Mouse (Mus musculus) C2C12 (cell line): Measurements from ENCODE around the gene Kras. TPM values are rescaled to one million over a fixed set of nuclear protein-coding genes. Genes with fewer than 3 reads are reported as not detected.

Experiments
- H3K27me3 ChIP-seq: one replicate; pipeline ENCODE4 v1.6.1; 2011; ENCODE audit not compliant: control insufficient read depth, insufficient read depth, insufficient read length
- H3K36me3 ChIP-seq: one replicate; pipeline ENCODE4 v1.6.1; 2011; ENCODE audit not compliant: control insufficient read depth, insufficient read depth
- H3K4me3 ChIP-seq: one replicate; pipeline ENCODE4 v1.5.1; 2011; ENCODE audit warnings: mild to moderate bottlenecking, control low read depth; ENCODE audit not compliant: poor library complexity, insufficient read depth, severe bottlenecking
- H3K79me2 ChIP-seq: one replicate; pipeline ENCODE4 v1.6.1; 2011; ENCODE audit not compliant: control insufficient read depth, insufficient read depth
- H3K79me3 ChIP-seq: one replicate; pipeline ENCODE4 v1.6.1; 2011; ENCODE audit warnings: low read depth, control low read depth
- H3ac ChIP-seq: one replicate; pipeline ENCODE3; 2011; ENCODE audit warnings: low read depth; ENCODE audit not compliant: control insufficient read depth, insufficient read length
- CEBPB ChIP-seq: IDR thresholded peaks from one replicate; pipeline ENCODE4 v1.6.1; 2011; ENCODE audit warnings: low read depth, mild to moderate bottlenecking, control low read depth, moderate library complexity
- CTCF ChIP-seq: IDR thresholded peaks from one replicate; pipeline ENCODE4 v1.5.1; 2011; ENCODE audit not compliant: control insufficient read depth, insufficient read depth, insufficient read length
- FOSL1 ChIP-seq: IDR thresholded peaks from one replicate; pipeline ENCODE4 v1.8.0; 2011; ENCODE audit warnings: mild to moderate bottlenecking, low read length; ENCODE audit not compliant: poor library complexity, insufficient read depth, severe bottlenecking
- MAX ChIP-seq: IDR thresholded peaks from one replicate; pipeline ENCODE4 v1.6.1; 2011; ENCODE audit warnings: mild to moderate bottlenecking, control low read depth
- MYOD1 ChIP-seq: IDR thresholded peaks from one replicate; pipeline ENCODE4 v1.6.1; 2011; ENCODE audit warnings: low read depth; ENCODE audit not compliant: control insufficient read depth, insufficient read length
- MYOG ChIP-seq: IDR thresholded peaks from one replicate; pipeline ENCODE4 v1.6.1; 2011; ENCODE audit not compliant: control insufficient read depth, insufficient read length; ENCODE audit errors: extremely low read depth
- USF1 ChIP-seq: IDR thresholded peaks from one replicate; pipeline ENCODE4 v1.6.1; 2011; ENCODE audit warnings: low read depth, mild to moderate bottlenecking, control low read depth, moderate library complexity
- polyA plus RNA-seq: library from polyadenylated mRNA; unstranded; fragments of >200 nt; fragmentation: generic; extraction: Trizol; gene quantifications from one replicate; pipeline ENCODE4 v1.2.1, GENCODE M21; 2012; ENCODE audit warnings: missing spikeins

Gene Kras
- polyA plus RNA-seq, 1 experiment = 17.8 TPM

DNA sequence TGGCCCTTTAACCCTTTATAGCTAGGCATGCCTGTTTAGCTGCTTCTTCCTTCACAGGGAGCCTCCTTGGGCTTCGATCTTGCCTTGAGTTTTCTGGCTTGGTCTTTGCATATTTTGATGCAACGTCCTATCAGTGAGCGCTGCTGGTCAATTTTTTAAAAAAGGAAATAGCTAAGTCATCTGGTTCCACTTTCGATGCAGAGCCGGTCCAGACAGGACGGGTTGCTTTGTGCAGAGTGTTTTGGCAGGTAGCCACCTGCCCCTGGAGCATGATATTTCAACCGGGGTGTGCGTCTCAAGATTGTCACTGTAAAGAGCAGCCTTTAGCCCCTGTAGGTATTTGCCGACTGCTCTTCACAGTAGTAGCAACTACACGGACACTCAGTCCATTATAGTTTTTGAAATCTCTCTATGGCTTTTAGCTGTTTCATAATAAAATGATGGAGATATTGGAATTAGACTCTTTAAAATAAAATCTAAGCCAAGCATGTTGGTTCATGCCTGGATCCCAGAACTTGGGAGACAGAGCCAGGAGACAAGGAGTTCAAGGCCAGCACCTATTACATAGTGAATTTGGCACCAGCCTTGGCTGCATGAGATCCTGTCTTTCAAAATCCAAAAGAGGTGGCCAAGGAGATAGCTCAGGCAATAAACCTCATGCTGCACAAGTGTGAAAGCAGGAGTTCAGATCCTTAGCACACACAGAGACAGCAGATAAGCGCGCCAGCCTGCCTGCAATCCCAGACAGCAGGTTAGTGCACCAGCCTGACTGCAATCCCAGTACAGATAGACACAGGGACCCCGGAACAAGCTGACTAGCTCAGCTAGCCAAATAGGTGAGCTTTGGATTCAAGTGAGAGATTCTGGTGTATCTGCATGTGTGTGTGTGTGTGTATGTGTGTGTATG lies 41.6 kb upstream of the Kras start:
- Histone ChIP-seq H3ac (no peak overlapping the region), H3K4me3 (no peak overlapping the region), H3K36me3 (no peaks in the 10 kb centered on the region), H3K79me2 (no peaks in the 10 kb centered on the region), H3K27me3 (no peaks in the 10 kb centered on the region), H3K79me3 (no peaks in the 10 kb centered on the region)
- no peak for TF ChIP-seq CTCF
- TF ChIP-seq CEBPB = no peak
- TF ChIP-seq MAX = no peak
- no peak for TF ChIP-seq MYOG
- no peak for TF ChIP-seq MYOD1
- TF ChIP-seq USF1 = no peak
- no peak for TF ChIP-seq FOSL1

GRCm38 (mm10) chr6:145285656-145286055 lies 35.6 kb upstream of the Kras start:
- TF ChIP-seq MYOG (no peak), CTCF (no peak), FOSL1 (no peak), MYOD1 (no peak), MAX (no peak)
- H3K27me3 ChIP-seq = no peaks in the 10 kb centered on the region
- no peaks in the 10 kb centered on the region for H3K79me3 ChIP-seq
- H3ac ChIP-seq = no peak overlapping the region
- no peak overlapping the region for H3K4me3 ChIP-seq
- H3K36me3 ChIP-seq = no peaks in the 10 kb centered on the region
- no peaks in the 10 kb centered on the region for H3K79me2 ChIP-seq

GRCm38 (mm10) chr6:145284286-145284685 lies 34.2 kb upstream of the Kras start:
- TF ChIP-seq MYOD1 (no peak), USF1 (no peak), CEBPB (no peak), MAX (no peak), FOSL1 (no peak), MYOG (no peak), CTCF (no peak)
- Histone ChIP-seq H3K27me3 (no peaks in the 10 kb centered on the region), H3K36me3 (no peaks in the 10 kb centered on the region), H3K79me3 (no peaks in the 10 kb centered on the region), H3ac (no peak overlapping the region), H3K4me3 (no peak overlapping the region), H3K79me2 (no peaks in the 10 kb centered on the region)

DNA sequence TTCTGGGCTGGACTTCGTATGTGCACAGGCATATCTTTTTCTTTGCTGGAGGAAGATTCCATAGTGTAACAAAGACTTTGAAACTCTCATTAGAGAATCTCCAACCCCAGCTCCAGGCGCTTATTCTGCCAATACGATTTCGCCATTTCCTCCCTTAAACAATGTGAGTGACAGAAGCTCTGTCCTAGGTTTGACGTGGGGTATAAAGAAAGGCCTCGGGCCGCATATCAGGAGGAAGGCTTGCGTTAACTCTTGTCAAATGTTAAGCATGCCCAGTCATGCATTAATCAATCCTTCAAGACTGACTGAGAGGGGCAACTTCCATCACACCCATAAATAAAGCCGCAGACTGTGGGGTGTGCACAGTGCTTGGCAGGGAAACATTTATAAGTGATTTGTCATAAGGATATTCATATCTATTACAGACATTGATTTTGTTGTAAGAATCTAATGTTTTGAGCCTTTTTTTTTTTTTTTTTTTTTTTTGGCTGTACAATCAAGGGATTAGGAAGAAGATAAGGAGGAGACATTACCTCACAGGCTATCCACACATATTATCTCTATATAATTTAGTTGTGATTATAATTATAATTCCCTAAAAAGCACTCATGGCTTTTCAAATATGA lies 27.2 kb upstream of the Kras start:
- no peaks in the 10 kb centered on the region for H3K27me3 ChIP-seq
- H3K79me3 ChIP-seq = no peaks in the 10 kb centered on the region
- no peak overlapping the region for H3K4me3 ChIP-seq
- TF ChIP-seq MAX (no peak), MYOG (no peak), FOSL1 (no peak), CEBPB (no peak), MYOD1 (no peak), CTCF (no peak), USF1 (no peak)
- no peaks in the 10 kb centered on the region for H3K36me3 ChIP-seq
- no peaks in the 10 kb centered on the region for H3K79me2 ChIP-seq
- no peak overlapping the region for H3ac ChIP-seq

DNA sequence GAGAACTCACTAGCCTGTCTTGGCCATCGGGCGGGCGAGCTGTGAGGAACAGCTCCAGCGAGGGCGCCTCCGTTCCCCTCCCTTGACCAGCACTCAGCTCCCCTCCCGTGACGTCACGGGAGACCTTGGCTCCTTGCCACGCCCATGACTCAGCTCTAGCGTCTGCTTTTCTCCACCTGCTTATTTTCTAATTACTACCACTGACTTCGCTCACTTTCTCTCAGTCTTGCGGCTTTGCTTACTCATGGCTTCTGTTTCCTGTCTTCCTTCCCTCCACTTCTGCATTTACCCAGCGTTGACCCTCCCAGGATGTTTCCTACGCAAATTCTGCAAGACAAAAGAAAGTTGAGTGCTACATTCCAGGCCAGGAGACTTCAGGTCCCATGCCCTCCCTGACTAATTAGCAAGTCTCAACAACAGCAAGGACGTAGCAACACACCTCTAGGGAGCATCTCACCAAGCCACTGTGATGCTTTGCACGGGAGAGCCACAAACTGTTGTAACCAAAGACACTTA lies 26.3 kb upstream of the Kras start:
- no peak overlapping the region for H3K4me3 ChIP-seq
- TF ChIP-seq MAX = peak; percentile 77
- no peak for TF ChIP-seq CEBPB
- peak; percentile 17 for TF ChIP-seq FOSL1
- peak; percentile 78 for TF ChIP-seq MYOD1
- no peak for TF ChIP-seq USF1
- no peak for TF ChIP-seq MYOG
- no peak for TF ChIP-seq CTCF
- no peak overlapping the region for H3ac ChIP-seq
- no peaks in the 10 kb centered on the region for H3K27me3 ChIP-seq
- H3K36me3 ChIP-seq = no peaks in the 10 kb centered on the region
- no peaks in the 10 kb centered on the region for H3K79me2 ChIP-seq
- no peaks in the 10 kb centered on the region for H3K79me3 ChIP-seq
